Mouse (Mus musculus) leukemia stem cell, adult 10-12 weeks (primary cell): ENCODE results near the gene Gm10439. TPM values are rescaled to one million over a fixed set of nuclear protein-coding genes. Genes with fewer than 3 reads are reported as not detected.

Source experiments
- polyA plus RNA-seq: library from polyadenylated mRNA; stranded (reverse); fragments of >175 nt; gene quantifications from 2 replicates; pipeline ENCODE4 v1.2.3, GENCODE M21; 2012; ENCODE audit warnings: low replicate concordance

Gene Gm10439
- not detected in 2 replicates for polyA plus RNA-seq

GRCm38 (mm10) chrX:149594270-149594669, at the start of gene Gm10439:
TSS of gene Gm10439 (plus strand) at chrX:149594570.

Other genes starting within 250 kb of the Gm10439 start
- not detected in 2 replicates for gene Gm15085, start 147.0 kb upstream of the Gm10439 start, polyA plus RNA-seq
- not detected in 2 replicates for gene Gm15097, start 189.9 kb downstream of the Gm10439 start, polyA plus RNA-seq